Mouse (Mus musculus) kidney, embryonic 15.5 days (tissue): Measurements from ENCODE around the gene Fam25c. TPM values are rescaled to one million over a fixed set of nuclear protein-coding genes. Genes with fewer than 3 reads are reported as not detected.
A peak's percentile ranks its signal among the peaks of the same experiment; 100 is the strongest.

ENCODE experiments used
- ATAC-seq: fragments of 200-750 bp; cut with Nextera tagmentation; replicated peaks from 2 replicates; pipeline ENCODE4 v1.8.0; 2017; ENCODE audit warnings: moderate TSS enrichment; ENCODE audit not compliant: low FRiP score
- H3K27ac ChIP-seq: fragments of 300-500 bp; sonication (generic); 2 replicates; pipeline ENCODE4 v1.5.1; 2015; ENCODE audit warnings: mild to moderate bottlenecking, inconsistent platforms
- H3K27me3 ChIP-seq: fragments of 300-500 bp; sonication (generic); 2 replicates; pipeline ENCODE4 v1.6.1; 2015; ENCODE audit warnings: inconsistent platforms
- H3K36me3 ChIP-seq: fragments of 300-500 bp; sonication (generic); 2 replicates; pipeline ENCODE4 v1.6.1; 2015; ENCODE audit warnings: inconsistent platforms
- H3K4me1 ChIP-seq: fragments of 300-500 bp; sonication (generic); 2 replicates; pipeline ENCODE4 v1.6.1; 2015; ENCODE audit warnings: inconsistent platforms
- H3K4me2 ChIP-seq: fragments of 300-500 bp; sonication (generic); 2 replicates; pipeline ENCODE4 v1.6.1; 2015; ENCODE audit warnings: moderate library complexity, mild to moderate bottlenecking, inconsistent platforms
- H3K4me3 ChIP-seq: fragments of 300-500 bp; sonication (generic); replicated peaks from 2 replicates; pipeline ENCODE4 v1.5.1; 2015; ENCODE audit warnings: mild to moderate bottlenecking, inconsistent platforms
- H3K9ac ChIP-seq: fragments of 300-500 bp; sonication (generic); 2 replicates; pipeline ENCODE4 v1.6.1; 2015; ENCODE audit warnings: mild to moderate bottlenecking, inconsistent platforms
- H3K9me3 ChIP-seq: fragments of 300-500 bp; sonication (generic); replicated peaks from 2 replicates; pipeline ENCODE4 v1.6.1; 2016; ENCODE audit warnings: inconsistent platforms
- WGBS: fragments of 180-500 bp; shearing (Covaris S2); methylation state at CpG from one replicate; pipeline ENCODE4 v1.1.7; 2015; ENCODE audit warnings: mixed read lengths; 5-methylcytosine and 5-hydroxymethylcytosine counted together
- polyA plus RNA-seq: library from polyadenylated mRNA; unstranded; fragments of >200 nt; fragmentation: Nextera tagmentation; extraction: Ambion mirVana; gene quantifications from 2 replicates; pipeline ENCODE4 v1.2.1, GENCODE M21; 2015

The Fam25c gene
- polyA plus RNA-seq = 1.1 TPM in 1 of 2 replicates, not detected in the other

DNA sequence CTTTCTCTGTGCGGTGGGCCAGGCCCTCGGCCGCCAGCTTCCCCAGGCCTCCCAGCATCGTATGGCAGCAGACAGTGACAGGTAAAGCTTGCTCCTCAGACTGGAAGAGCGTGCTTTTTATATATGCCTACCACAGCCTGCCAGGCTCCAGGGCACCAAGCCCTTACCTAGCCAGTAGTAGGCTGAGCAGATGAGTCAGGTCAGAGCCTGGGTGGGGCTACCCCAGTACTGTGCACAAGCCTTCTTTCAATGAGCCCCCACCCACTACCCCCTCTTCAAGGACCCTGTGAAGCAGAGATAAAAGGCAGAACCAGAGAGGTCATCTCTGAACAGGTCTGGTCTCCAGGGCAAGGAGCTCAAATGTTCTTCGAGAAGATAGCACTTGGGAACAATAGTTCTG is at the start of gene Fam25c:
Fam25c (minus strand) TSS at position 133 of the 400 bp plus-strand sequence.
- Histone ChIP-seq H3K36me3 (no peaks in the 10 kb centered on the region), H3K27me3 (no peaks in the 10 kb centered on the region), H3K9ac (no peak within 1 kb of the TSS), H3K9me3 (no peaks in the 10 kb centered on the region), H3K4me2 (no peak within 1 kb of the TSS), H3K27ac (no peak within 1 kb of the TSS), H3K4me1 (peaks cover 8% of the 10 kb centered on the region), H3K4me3 (no peak within 1 kb of the TSS)
- 78% methylated on average over 6 of the region's 6 CpGs for WGBS
- ATAC-seq = no peak

DNA sequence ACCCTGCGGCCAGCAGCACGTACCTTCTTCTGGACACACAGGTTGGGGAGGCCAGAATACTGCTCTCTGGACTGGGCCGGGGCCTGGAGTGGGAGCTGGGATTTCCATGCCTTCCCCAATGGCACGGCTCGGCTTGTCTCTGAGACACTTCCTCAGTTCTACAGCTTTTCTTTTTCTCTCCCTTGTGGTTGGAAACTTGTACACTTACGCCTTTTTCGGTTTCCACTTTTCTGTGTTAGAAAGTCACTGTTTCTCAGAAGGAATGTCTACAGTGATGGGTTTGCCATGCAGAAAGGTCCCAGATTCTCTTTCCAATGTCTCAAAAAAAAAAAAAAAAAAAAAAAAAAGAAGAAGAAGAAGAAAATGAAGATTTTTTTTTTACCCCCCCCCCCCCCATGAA is 48.2 kb upstream of the Fam25c start:
- Histone ChIP-seq H3K4me3 (no peak overlapping the region), H3K9ac (no peak overlapping the region), H3K36me3 (peaks cover 63% of the 10 kb centered on the region), H3K27me3 (no peaks in the 10 kb centered on the region), H3K4me1 (no peaks in the 10 kb centered on the region), H3K27ac (no peak overlapping the region), H3K4me2 (no peak overlapping the region), H3K9me3 (no peaks in the 10 kb centered on the region)
- no peak for ATAC-seq
- 96% methylated on average over 7 of the region's 7 CpGs for WGBS

GRCm38 (mm10) chr14:34402871-34403270 is 47.6 kb upstream of the Fam25c start:
- ATAC-seq = no peak
- no peak overlapping the region for H3K4me3 ChIP-seq
- H3K9me3 ChIP-seq = no peaks in the 10 kb centered on the region
- H3K36me3 ChIP-seq = peaks cover 63% of the 10 kb centered on the region
- H3K27me3 ChIP-seq = no peaks in the 10 kb centered on the region
- no peak overlapping the region for H3K9ac ChIP-seq
- H3K4me1 ChIP-seq = no peaks in the 10 kb centered on the region
- 77% methylated on average over 8 of the region's 8 CpGs for WGBS
- H3K27ac ChIP-seq = no peak overlapping the region
- H3K4me2 ChIP-seq = no peak overlapping the region

DNA sequence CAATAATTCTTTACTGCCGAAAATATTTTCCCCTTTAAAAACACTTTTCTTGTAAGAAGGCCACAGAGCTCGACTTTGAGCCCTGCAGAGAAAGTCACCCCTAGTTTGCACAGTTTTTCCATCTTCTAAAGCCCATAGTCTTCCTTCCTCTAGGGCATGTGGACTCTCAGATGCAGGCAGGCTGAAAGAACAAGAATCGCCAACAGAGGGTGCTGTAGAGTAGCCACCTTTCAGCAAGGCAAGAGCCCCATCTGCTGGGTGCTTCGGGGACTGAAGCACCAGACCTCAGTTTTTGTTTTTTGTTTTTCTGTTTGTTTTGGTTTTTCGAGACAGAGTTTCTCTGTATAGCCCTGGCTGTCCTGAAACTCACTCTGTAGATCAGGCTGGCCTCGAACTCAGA is 45.9 kb upstream of the Fam25c start:
- 49% methylated on average over 6 of the region's 6 CpGs for WGBS
- no peak overlapping the region for H3K27ac ChIP-seq
- no peaks in the 10 kb centered on the region for H3K9me3 ChIP-seq
- H3K4me3 ChIP-seq = no peak overlapping the region
- no peak for ATAC-seq
- H3K9ac ChIP-seq = no peak overlapping the region
- H3K27me3 ChIP-seq = no peaks in the 10 kb centered on the region
- H3K4me1 ChIP-seq = no peaks in the 10 kb centered on the region
- peaks cover 47% of the 10 kb centered on the region for H3K36me3 ChIP-seq
- H3K4me2 ChIP-seq = no peak overlapping the region

- WGBS = 92% methylated on average over 3 of the region's 3 CpGs
- Histone ChIP-seq H3K9me3 (no peaks in the 10 kb centered on the region), H3K9ac (no peak overlapping the region), H3K36me3 (peaks cover 36% of the 10 kb centered on the region), H3K27ac (no peak overlapping the region), H3K4me2 (no peak overlapping the region), H3K4me3 (no peak overlapping the region), H3K27me3 (no peaks in the 10 kb centered on the region), H3K4me1 (no peaks in the 10 kb centered on the region)
- ATAC-seq = no peak
These were observed 44.8 kb upstream of the Fam25c start for GRCm38 (mm10) chr14:34400021-34400420.

- 96% methylated on average over 6 of the region's 6 CpGs for WGBS
- ATAC-seq = no peak
- H3K36me3 ChIP-seq = peaks cover 29% of the 10 kb centered on the region
These were observed 44.1 kb upstream of the Fam25c start for GRCm38 (mm10) chr14:34399301-34399700.

GRCm38 (mm10) chr14:34398901-34399300 is 43.7 kb upstream of the Fam25c start:
- Histone ChIP-seq H3K4me3 (no peak overlapping the region), H3K4me2 (no peak overlapping the region), H3K9ac (no peak overlapping the region), H3K4me1 (no peaks in the 10 kb centered on the region), H3K9me3 (no peaks in the 10 kb centered on the region), H3K27me3 (no peaks in the 10 kb centered on the region), H3K36me3 (peaks cover 27% of the 10 kb centered on the region), H3K27ac (no peak overlapping the region)
- ATAC-seq = no peak
- WGBS = 90% methylated on average over 21 of the region's 21 CpGs

More at GRCm38 (mm10) chr14:34399301-34399700, 44.1 kb upstream of the Fam25c start:
- no peak overlapping the region for H3K4me2 ChIP-seq
- H3K9ac ChIP-seq = no peak overlapping the region
- no peaks in the 10 kb centered on the region for H3K9me3 ChIP-seq
- H3K27me3 ChIP-seq = no peaks in the 10 kb centered on the region
- H3K4me1 ChIP-seq = no peaks in the 10 kb centered on the region
- H3K4me3 ChIP-seq = no peak overlapping the region
- H3K27ac ChIP-seq = no peak overlapping the region

DNA sequence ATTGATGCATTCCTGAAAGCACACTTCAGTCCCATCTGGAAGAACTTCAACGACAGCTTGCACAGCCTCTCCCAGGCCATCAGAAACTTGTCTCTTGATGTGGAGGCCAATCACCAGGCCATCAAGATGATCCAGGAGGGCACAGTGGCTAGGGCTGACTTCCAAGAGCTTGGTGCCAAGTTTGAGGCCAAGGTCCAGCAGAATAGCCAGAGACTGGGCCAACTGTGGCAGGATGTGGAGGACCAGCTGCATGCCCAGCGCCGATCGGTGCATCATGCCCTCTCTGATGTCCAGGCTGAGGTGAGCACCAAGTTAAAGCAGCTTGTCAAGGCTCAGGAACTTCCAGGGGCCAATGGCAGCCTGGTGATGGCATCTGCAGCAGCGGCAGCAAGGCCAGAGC is 42.6 kb upstream of the Fam25c start:
- over 99% methylated on average over 5 of the region's 5 CpGs for WGBS
- Histone ChIP-seq H3K27ac (no peak overlapping the region), H3K4me1 (no peaks in the 10 kb centered on the region), H3K27me3 (no peaks in the 10 kb centered on the region), H3K36me3 (peaks cover 23% of the 10 kb centered on the region), H3K4me3 (no peak overlapping the region), H3K9ac (no peak overlapping the region), H3K4me2 (no peak overlapping the region), H3K9me3 (no peaks in the 10 kb centered on the region)
- no peak for ATAC-seq

DNA sequence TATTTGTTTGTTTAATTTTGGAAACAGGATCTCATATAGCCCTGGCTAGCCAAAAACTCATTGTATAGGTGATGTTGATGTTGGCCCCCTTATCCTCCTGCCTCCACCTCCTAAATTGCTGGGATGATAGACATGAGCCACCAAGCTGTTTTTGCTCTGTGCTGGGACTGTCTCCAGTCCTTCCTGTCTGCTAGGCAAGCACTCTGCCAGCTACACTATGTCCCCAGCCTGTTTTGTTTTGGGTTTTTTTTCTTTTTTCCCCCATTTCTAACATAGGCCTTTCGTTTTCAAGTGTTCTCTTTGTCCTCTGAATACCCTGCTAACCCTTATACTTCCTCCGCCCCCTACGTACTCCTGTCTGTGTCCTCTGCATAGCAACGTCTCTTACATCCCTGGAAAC is 38.1 kb upstream of the Fam25c start:
- no peak overlapping the region for H3K4me2 ChIP-seq
- 60% methylated on average over 4 of the region's 4 CpGs for WGBS
- no peak overlapping the region for H3K9ac ChIP-seq
- H3K4me1 ChIP-seq = no peaks in the 10 kb centered on the region
- no peak overlapping the region for H3K27ac ChIP-seq
- H3K36me3 ChIP-seq = peaks cover 5% of the 10 kb centered on the region
- no peak overlapping the region for H3K4me3 ChIP-seq
- H3K27me3 ChIP-seq = no peaks in the 10 kb centered on the region
- ATAC-seq = no peak
- H3K9me3 ChIP-seq = no peaks in the 10 kb centered on the region

DNA sequence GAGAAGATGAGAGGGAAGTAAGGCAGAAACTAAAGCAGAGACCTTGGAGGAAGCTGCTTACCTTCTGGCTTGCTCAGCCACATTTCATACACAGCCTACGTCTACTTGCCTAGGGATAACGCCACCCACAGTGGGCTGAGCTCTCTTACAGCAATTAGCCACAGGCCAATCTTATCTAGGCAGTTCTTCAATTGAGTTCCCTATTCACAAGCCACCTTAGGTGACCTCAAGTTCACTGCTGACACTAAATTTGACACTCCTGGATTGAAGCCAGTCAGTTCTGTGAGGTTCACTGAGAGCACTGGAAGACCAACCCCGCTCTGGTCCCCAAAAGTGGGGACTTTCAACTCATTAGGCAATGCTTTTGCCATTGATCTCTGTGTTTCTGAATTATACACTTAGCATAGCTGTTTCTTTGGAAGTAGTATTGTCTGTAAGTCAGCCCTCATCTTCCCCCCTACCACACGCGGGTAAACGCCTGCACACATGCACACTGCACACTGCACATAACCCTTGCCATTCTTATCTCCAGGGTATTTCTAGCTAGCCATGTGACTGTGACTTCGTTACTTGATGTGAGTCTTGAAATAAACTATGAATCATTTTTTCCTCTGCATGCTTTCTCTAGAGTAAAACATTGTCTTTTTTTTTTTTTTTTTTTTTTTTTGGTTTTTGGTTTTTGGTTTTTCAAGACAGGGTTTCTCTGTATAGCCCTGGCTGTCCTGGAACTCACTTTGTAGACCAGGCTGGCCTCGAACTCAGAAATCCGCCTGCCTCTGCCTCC is 27.9 kb upstream of the Fam25c start:
- H3K4me1 ChIP-seq = peaks cover 13% of the 10 kb centered on the region
- no peaks in the 10 kb centered on the region for H3K27me3 ChIP-seq
- H3K9me3 ChIP-seq = no peaks in the 10 kb centered on the region; the same call in 1 of the 2 replicates
- H3K9ac ChIP-seq = no peak overlapping the region
- ATAC-seq = no peak
- no peak overlapping the region for H3K4me3 ChIP-seq
- H3K36me3 ChIP-seq = 0 out of 2 replicates have a peak, but pooled peaks cover 5% of the 10 kb centered on the region
- H3K4me2 ChIP-seq = no peak overlapping the region
- H3K27ac ChIP-seq = no peak overlapping the region
- WGBS = 92% methylated on average over 9 of the region's 9 CpGs

DNA sequence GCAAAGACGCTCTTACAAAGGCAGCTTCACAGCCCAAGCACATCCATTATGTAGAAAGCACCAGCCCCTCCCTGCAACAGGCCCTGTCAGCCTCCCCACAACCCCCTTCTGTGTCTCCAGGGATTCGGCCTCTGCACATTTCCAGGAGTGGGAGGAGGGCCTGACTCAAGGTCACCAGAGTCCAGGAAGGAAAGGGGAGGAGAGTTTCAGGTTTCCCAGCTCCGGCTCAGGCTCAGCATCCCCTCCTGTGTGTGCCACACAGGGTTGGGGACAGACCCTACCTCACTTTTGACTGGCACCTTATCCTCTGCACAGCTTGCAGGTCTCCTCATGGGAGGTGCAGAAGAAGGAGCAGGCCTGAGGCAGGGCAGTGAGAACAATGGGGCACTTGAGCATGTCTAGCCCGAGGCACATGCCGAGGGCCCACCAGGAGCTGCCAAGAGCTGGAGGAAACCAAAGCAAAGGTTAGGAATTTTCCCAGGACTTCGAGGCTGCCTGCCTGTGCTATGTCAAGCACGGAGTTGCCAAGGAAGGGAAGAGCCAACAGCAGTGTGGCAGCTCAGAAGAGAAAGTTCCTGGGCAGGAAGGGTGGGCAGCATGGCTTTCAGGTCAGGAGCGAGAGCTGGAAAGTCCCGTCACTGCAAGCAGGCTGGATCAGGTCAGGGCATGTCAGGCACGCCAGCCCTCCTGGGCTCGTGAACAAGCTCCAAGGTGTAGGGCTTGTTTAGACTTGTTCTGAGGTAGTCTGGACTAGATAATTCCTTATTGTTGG is 23.5 kb upstream of the Fam25c start:
- Histone ChIP-seq H3K4me1 (peaks cover 39% of the 10 kb centered on the region), H3K4me3 (peak overlapping the region; percentile 21; the same call in 1 of the 2 replicates), H3K4me2 (peak overlapping the region; percentile 45), H3K27me3 (no peaks in the 10 kb centered on the region), H3K36me3 (0 out of 2 replicates have a peak, but pooled peaks cover 5% of the 10 kb centered on the region), H3K9ac (peak overlapping the region; percentile 29; the same call in 1 of the 2 replicates), H3K9me3 (no peaks in the 10 kb centered on the region; the same call in 1 of the 2 replicates), H3K27ac (peak overlapping the region; percentile 91)
- peak; percentile 87 for ATAC-seq
- 9% methylated on average over 11 of the region's 11 CpGs for WGBS

GRCm38 (mm10) chr14:34377121-34377520 is 21.9 kb upstream of the Fam25c start:
- H3K27ac ChIP-seq = peak overlapping the region; percentile 91
- H3K4me3 ChIP-seq = peak overlapping the region; percentile 33
- H3K27me3 ChIP-seq = no peaks in the 10 kb centered on the region
- H3K4me1 ChIP-seq = peaks cover 39% of the 10 kb centered on the region
- no peak overlapping the region for H3K9ac ChIP-seq
- no peaks in the 10 kb centered on the region for H3K36me3 ChIP-seq
- WGBS = 62% methylated on average over 4 of the region's 4 CpGs
- no peaks in the 10 kb centered on the region for H3K9me3 ChIP-seq
- peak overlapping the region; percentile 43 for H3K4me2 ChIP-seq
- ATAC-seq = no peak
